Mouse (Mus musculus) neural tube, embryonic 14.5 days (tissue): Measurements from ENCODE around the gene Rps6ka5. TPM values are rescaled to one million over a fixed set of nuclear protein-coding genes. Genes with fewer than 3 reads are reported as not detected.

Source experiments
- ATAC-seq: fragments of 200-750 bp; cut with Nextera tagmentation; 2 replicates; pipeline ENCODE4 v1.8.0; 2017; ENCODE audit warnings: low read depth, mild to moderate bottlenecking, moderate TSS enrichment, moderate library complexity
- H3K27ac ChIP-seq: fragments of 300-500 bp; sonication (generic); 2 replicates; pipeline ENCODE4 v1.5.1; 2014; ENCODE audit warnings: low read depth, mild to moderate bottlenecking, control low read depth, low read length, moderate library complexity, mixed read lengths
- H3K27me3 ChIP-seq: fragments of 300-500 bp; sonication (generic); 2 replicates; pipeline ENCODE4 v1.6.1; 2014; ENCODE audit warnings: low read length; ENCODE audit not compliant: control insufficient read depth, insufficient read depth
- H3K36me3 ChIP-seq: fragments of 300-500 bp; sonication (generic); 2 replicates; pipeline ENCODE4 v1.6.1; 2014; ENCODE audit warnings: low read length, mixed read lengths; ENCODE audit not compliant: control insufficient read depth, insufficient read depth
- H3K4me1 ChIP-seq: fragments of 300-500 bp; sonication (generic); 2 replicates; pipeline ENCODE4 v1.6.1; 2014; ENCODE audit warnings: low read length; ENCODE audit not compliant: control insufficient read depth, insufficient read depth
- H3K4me2 ChIP-seq: fragments of 300-500 bp; sonication (generic); 2 replicates; pipeline ENCODE4 v1.6.1; 2014; ENCODE audit warnings: mild to moderate bottlenecking, low read depth, low read length, control low read depth
- H3K4me3 ChIP-seq: fragments of 300-500 bp; sonication (generic); 2 replicates; pipeline ENCODE4 v1.5.1; 2014; ENCODE audit warnings: low read depth, low read length, control low read depth, mixed read lengths
- H3K9ac ChIP-seq: fragments of 300-500 bp; sonication (generic); replicated peaks from 2 replicates; pipeline ENCODE4 v1.6.1; 2014; ENCODE audit warnings: low read depth, mild to moderate bottlenecking, control low read depth, low read length, mixed read lengths
- H3K9me3 ChIP-seq: fragments of 300-500 bp; sonication (generic); 2 replicates; pipeline ENCODE4 v1.6.1; 2016; ENCODE audit warnings: low read length; ENCODE audit not compliant: control insufficient read depth
- WGBS: fragments of 180-500 bp; shearing (Covaris S2); extraction: QIAGEN DNeasy Blood & Tissue Kit; methylation state at CpG from one replicate; pipeline ENCODE4 v1.1.7; 2014; 5-methylcytosine and 5-hydroxymethylcytosine counted together
- polyA plus RNA-seq: library from polyadenylated mRNA; unstranded; fragments of >200 nt; fragmentation: Nextera tagmentation; extraction: Ambion mirVana; gene quantifications from 2 replicates; pipeline ENCODE4 v1.2.1, GENCODE M21; 2014

Gene Rps6ka5
- polyA plus RNA-seq, 1 experiment from 2014 or later, result 7.9 TPM

DNA sequence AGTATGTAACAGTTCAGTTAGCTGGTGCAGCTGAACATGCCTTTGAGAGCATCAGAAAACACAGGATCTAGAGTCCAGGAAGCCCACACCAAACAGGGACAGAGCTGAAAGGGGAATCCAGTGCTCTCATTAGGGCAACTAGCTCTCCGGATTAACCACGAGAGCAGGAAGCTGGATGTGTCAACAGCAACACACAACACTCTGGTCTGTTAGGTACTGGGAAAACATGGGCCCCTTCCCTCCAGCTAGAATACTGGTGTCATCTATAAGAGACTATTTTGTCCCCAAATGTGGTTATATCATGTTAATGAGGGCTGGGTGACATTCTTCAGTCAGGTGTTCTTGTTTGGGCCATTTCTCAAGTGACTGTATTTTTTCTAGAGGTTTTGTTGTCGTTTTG lies 184.7 kb downstream of the Rps6ka5 start:
- Histone ChIP-seq H3K27ac (no peak overlapping the region), H3K4me3 (no peak overlapping the region), H3K9ac (no peak overlapping the region), H3K9me3 (no peaks in the 10 kb centered on the region), H3K4me2 (no peak overlapping the region), H3K36me3 (no peaks in the 10 kb centered on the region), H3K4me1 (no peaks in the 10 kb centered on the region), H3K27me3 (no peaks in the 10 kb centered on the region)
- WGBS, result 64% methylated on average over 3 of the region's 3 CpGs
- no peak for ATAC-seq

DNA sequence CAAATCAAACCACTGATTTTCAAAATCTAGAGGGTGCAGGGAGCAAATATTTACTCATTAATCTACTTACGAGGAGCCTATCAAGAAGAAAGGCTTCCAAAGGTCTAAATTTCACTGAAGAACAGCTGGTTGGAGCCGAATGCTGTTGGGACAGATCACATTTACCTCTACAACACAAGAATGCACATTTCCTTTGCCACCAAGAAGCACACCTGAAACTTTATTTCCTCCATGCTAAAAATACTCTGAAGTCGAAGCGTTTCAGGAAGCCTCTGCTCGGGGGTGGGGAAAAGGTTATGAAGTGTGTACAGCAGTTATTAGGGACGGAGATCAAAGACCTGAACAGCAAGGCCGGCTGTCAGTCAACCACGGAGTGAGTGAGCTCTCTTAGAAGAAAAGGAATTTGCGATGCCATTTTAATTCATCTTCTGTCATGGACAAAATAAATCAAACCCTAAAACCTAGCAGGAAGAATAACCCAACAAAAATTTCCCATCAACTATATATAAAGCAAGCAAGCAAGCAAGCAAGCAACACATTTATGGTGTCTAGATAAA lies 187.5 kb downstream of the Rps6ka5 start:
- Histone ChIP-seq H3K4me1 (no peaks in the 10 kb centered on the region), H3K27me3 (no peaks in the 10 kb centered on the region), H3K9ac (no peak overlapping the region), H3K27ac (no peak overlapping the region), H3K4me2 (no peak overlapping the region), H3K9me3 (no peaks in the 10 kb centered on the region), H3K36me3 (no peaks in the 10 kb centered on the region), H3K4me3 (no peak overlapping the region)
- ATAC-seq, result no peak
- WGBS, result 72% methylated on average over 9 of the region's 9 CpGs

DNA sequence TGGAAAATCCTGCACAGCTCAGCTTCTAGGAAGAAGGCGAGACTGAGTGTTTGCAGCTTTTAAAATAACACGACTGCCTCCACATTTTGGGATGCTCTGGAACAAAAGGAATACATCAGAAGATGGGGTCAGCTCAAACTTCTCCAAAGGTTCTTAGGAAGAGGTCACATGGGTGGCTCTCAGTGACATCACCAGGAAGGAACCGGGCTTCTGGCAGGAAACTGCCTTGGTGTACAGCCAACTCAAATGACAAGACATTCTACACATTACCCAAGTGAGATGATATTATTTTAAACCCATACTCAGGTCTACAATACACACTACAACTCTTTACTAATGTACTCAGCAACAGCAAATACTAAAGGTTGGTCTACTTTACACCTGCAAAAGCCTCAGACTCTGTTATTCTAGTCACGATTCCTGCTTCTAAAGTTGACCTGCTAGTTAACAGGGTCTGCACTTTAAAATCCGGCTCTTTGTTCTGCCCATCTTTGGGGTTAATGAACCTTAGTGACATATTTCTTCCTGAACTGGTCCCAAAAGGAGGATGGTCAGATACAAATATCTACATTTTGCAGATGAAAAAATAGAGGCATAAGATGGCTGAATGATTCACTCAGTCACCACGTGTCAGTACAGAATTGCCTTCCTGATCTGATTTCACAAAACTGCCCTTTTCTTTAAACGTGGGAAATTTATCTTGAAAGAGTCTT lies 188.2 kb downstream of the Rps6ka5 start:
- ATAC-seq, result no peak
- Histone ChIP-seq H3K9me3 (no peaks in the 10 kb centered on the region), H3K9ac (no peak overlapping the region), H3K27me3 (no peaks in the 10 kb centered on the region), H3K36me3 (no peaks in the 10 kb centered on the region), H3K27ac (no peak overlapping the region), H3K4me1 (no peaks in the 10 kb centered on the region), H3K4me2 (no peak overlapping the region), H3K4me3 (no peak overlapping the region)
- 62% methylated on average over 7 of the region's 7 CpGs for WGBS

DNA sequence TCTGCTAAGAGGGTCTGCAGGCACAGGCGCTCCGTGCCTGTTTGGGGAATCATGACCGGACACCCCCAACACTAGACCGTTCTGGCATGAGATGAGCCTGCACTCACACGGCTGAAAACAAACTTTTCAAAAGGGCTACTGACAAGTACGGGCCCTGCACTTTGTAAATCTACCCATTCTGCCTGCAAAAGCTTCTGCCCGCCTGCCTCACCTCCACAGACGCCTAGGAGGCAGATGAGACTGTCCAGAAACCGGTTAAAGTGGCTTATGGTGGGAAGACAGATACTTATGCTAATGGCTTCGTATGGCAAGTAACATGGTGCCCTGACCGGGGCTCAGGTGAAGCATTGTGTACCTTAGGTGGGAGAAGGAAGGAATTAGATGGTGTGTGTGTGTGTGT lies 189.7 kb downstream of the Rps6ka5 start:
- no peak overlapping the region for H3K27ac ChIP-seq
- WGBS, result 89% methylated on average over 11 of the region's 11 CpGs

DNA sequence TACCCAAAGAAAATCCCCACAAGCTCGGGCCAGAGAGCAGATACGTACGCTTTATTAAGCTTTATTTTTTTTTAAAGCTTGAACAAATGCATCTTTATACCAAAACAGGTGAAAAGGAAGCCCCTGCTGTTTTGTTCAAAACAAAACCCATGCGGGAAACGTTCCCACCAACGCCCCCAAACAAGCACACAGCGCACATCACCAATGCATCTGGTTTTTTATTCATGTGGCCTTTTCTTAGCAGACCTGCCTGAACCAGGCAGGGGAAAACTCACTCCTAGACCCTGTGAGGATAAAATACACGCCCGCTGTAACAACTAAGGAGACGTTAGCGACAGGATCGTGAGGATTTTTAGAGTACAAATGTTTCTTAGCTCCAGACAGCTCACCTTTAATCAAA lies 191.8 kb downstream of the Rps6ka5 start:
- H3K4me2 ChIP-seq, result no peak overlapping the region
- 55% methylated on average over 12 of the region's 12 CpGs for WGBS
- H3K27me3 ChIP-seq, result no peaks in the 10 kb centered on the region
- no peaks in the 10 kb centered on the region for H3K36me3 ChIP-seq
- no peaks in the 10 kb centered on the region for H3K4me1 ChIP-seq
- H3K9ac ChIP-seq, result no peak overlapping the region
- no peak for ATAC-seq
- no peaks in the 10 kb centered on the region for H3K9me3 ChIP-seq
- H3K4me3 ChIP-seq, result no peak overlapping the region
- H3K27ac ChIP-seq, result no peak overlapping the region

More for the DNA sequence above, 189.7 kb downstream of the Rps6ka5 start:
- Histone ChIP-seq H3K9me3 (no peaks in the 10 kb centered on the region), H3K4me1 (no peaks in the 10 kb centered on the region), H3K4me2 (no peak overlapping the region), H3K36me3 (no peaks in the 10 kb centered on the region), H3K27me3 (no peaks in the 10 kb centered on the region), H3K9ac (no peak overlapping the region), H3K4me3 (no peak overlapping the region)
- no peak for ATAC-seq

DNA sequence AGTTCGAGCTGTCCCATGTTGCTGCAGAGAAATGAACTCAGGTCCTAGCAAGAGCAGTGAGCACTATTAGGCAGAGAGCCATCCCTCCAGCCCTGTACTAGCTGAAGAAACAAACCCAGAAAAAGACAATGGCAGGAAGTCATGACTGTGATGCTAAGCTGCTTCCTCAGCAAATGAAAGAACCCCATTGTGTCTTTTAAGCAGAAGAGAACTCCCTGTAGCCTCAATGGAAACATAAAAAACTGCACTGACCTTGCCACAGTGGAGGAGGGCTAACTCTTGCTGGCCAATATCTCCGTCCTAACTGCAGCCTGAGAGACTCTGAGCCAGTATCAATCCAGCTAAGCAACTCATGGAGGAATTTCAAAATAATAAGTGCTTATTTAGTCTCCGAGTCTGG lies 192.8 kb downstream of the Rps6ka5 start:
- H3K9ac ChIP-seq, result no peak overlapping the region
- ATAC-seq, result no peak
- H3K27me3 ChIP-seq, result no peaks in the 10 kb centered on the region
- no peaks in the 10 kb centered on the region for H3K4me1 ChIP-seq
- no peak overlapping the region for H3K4me2 ChIP-seq
- no peak overlapping the region for H3K4me3 ChIP-seq
- H3K9me3 ChIP-seq, result no peaks in the 10 kb centered on the region
- H3K36me3 ChIP-seq, result no peaks in the 10 kb centered on the region
- WGBS, result 28% methylated on average over 3 of the region's 3 CpGs
- no peak overlapping the region; the same call in 1 of the 2 replicates for H3K27ac ChIP-seq

- no peak for ATAC-seq
- Histone ChIP-seq H3K9me3 (no peaks in the 10 kb centered on the region), H3K4me1 (peaks cover 2% of the 10 kb centered on the region; the same call in 1 of the 2 replicates), H3K36me3 (no peaks in the 10 kb centered on the region), H3K27ac (no peak overlapping the region), H3K9ac (no peak overlapping the region), H3K4me2 (no peak overlapping the region), H3K4me3 (no peak overlapping the region), H3K27me3 (no peaks in the 10 kb centered on the region)
- 85% methylated on average over 4 of the region's 4 CpGs for WGBS
These were observed 193.6 kb downstream of the Rps6ka5 start for GRCm38 (mm10) chr12:100533209-100533608.

- no peak overlapping the region for H3K4me3 ChIP-seq
- no peak overlapping the region for H3K4me2 ChIP-seq
- H3K36me3 ChIP-seq, result no peaks in the 10 kb centered on the region
- peaks cover 11% of the 10 kb centered on the region for H3K4me1 ChIP-seq
- H3K9ac ChIP-seq, result no peak overlapping the region
- H3K9me3 ChIP-seq, result no peaks in the 10 kb centered on the region
- WGBS, result 78% methylated on average over 1 of the region's 1 CpGs
- H3K27me3 ChIP-seq, result no peaks in the 10 kb centered on the region
- H3K27ac ChIP-seq, result no peak overlapping the region
- no peak for ATAC-seq
These were observed 195.0 kb downstream of the Rps6ka5 start for GRCm38 (mm10) chr12:100531740-100532139.

- H3K4me2 ChIP-seq, result no peak overlapping the region
These were observed 195.9 kb downstream of the Rps6ka5 start for GRCm38 (mm10) chr12:100530871-100531270.

More at GRCm38 (mm10) chr12:100530871-100531270, 195.9 kb downstream of the Rps6ka5 start:
- H3K4me3 ChIP-seq, result no peak overlapping the region
- no peak overlapping the region for H3K27ac ChIP-seq
- H3K36me3 ChIP-seq, result no peaks in the 10 kb centered on the region
- H3K4me1 ChIP-seq, result peaks cover 11% of the 10 kb centered on the region
- H3K9me3 ChIP-seq, result no peaks in the 10 kb centered on the region
- ATAC-seq, result no peak
- 92% methylated on average over 5 of the region's 5 CpGs for WGBS
- H3K27me3 ChIP-seq, result no peaks in the 10 kb centered on the region
- no peak overlapping the region for H3K9ac ChIP-seq
